Mouse (Mus musculus): ENCODE results near the gene Khdc1a.
"Not testable (repeated sequence)": the region's sequence is repeated elsewhere in the genome, so short reads cannot be mapped to it uniquely, and the experiment has no call there.

Khdc1a gene

GRCm38 (mm10) chr1:21349341-21349740 lies at the start of gene Khdc1a:
Gene Khdc1a (plus strand): TSS chr1:21349641.
- no peak for DNase-seq (ENCODE audit: low read depth in 2 of 2, low spot score in 2 of 2)

DNA sequence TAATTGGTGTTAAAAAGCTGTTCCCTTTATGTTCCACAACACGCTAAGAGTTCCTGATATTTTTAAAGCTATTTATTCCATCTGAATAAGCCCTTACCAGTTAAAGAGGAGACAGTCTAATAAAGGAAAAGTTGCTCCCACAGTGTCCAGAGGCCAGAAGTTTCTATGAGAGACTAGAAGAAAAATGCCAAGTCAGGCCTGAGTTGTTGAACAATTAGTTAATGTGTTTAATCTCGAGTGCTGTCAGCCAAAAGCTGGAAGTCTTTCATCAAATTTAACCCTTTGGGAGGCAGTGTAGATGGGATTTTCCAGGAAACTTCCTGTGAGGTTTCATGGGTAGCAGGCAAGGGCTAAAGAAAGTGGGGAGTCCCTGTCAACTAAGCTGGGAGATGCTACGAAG lies 49.6 kb upstream of the Khdc1a start:
- no peak for DNase-seq (ENCODE audit: low read depth in 2 of 2, low spot score in 2 of 2)

DNA sequence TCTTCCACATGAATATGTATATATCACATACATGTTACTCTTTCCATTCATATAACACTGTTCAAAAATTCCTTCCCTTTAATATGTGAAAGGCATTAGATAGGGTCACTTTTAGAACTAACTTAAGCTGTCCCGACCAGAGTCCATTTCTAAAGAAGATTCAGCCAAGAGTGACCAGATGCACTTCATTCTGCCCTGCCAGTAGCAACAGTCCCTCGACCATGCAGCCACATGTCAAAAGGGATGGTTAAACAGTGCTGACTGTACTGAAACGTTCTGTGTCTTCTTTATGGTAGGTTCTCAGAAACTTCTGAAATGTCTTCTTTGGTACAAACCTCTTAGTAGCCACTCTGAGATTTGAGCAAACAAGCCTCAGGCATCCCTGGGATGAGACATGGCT lies 47.8 kb upstream of the Khdc1a start:
- no peak for DNase-seq (ENCODE audit: low read depth in 2 of 2, low spot score in 2 of 2)

GRCm38 (mm10) chr1:21304174-21304573 lies 45.3 kb upstream of the Khdc1a start:
- DNase-seq (ENCODE audit: low read depth in 2 of 2, low spot score in 2 of 2), result no peak

GRCm38 (mm10) chr1:21304646-21305045 lies 44.8 kb upstream of the Khdc1a start:
- DNase-seq (ENCODE audit: low read depth in 2 of 2, low spot score in 2 of 2), result no peak

DNA sequence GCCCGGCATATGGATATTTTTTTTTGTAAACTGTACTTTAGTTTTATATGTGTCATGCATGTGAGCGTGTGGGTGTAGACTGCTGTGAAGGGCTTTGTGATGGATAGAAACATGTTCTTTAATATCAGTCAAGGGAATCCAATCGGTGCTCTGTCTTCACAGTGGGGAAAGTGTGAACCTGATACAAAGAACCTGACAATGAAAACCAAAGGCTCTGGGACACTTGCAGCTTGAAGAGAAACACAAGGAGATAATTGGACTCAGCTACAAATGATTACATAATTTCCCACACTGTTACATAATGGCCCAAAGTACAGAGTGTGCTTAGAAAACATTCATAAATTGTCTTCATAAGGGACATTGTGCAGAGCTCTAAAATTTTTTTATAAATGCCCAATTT lies 44.0 kb upstream of the Khdc1a start:
- DNase-seq (ENCODE audit: low read depth in 2 of 2, low spot score in 2 of 2), result no peak

GRCm38 (mm10) chr1:21314336-21314735 lies 35.1 kb upstream of the Khdc1a start:
- no peak for DNase-seq (ENCODE audit: low read depth in 2 of 2, low spot score in 2 of 2)

- DNase-seq (ENCODE audit: low read depth in 2 of 2, low spot score in 2 of 2), result no peak
Measured at GRCm38 (mm10) chr1:21315756-21316155, 33.7 kb upstream of the Khdc1a start.

- no peak for DNase-seq (ENCODE audit: low read depth in 2 of 2, low spot score in 2 of 2)
Measured at GRCm38 (mm10) chr1:21316305-21316704, 33.1 kb upstream of the Khdc1a start.

- no peak for DNase-seq (ENCODE audit: low read depth in 2 of 2, low spot score in 2 of 2)
Measured at GRCm38 (mm10) chr1:21318202-21318601, 31.2 kb upstream of the Khdc1a start.

DNA sequence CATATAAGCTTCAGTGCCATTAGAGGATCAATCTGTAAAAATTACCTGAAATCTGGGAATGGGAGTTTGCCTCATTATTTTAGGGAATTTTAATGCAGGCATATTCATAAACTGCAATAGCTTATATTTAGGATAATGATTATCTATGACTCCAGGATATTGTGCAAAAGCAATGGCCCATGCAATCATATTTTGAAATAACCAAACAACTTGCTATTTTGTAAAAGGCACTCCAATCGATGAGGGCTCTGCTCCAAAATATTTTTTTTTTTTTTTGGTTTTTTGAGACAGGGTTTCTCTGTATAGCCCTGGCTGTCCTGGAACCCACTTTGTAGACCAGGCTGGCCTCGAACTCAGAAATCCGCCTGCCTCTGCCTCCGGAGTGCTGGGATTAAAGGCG lies 29.2 kb upstream of the Khdc1a start:
- DNase-seq (ENCODE audit: low read depth in 2 of 2, low spot score in 2 of 2), result not testable (repeated sequence)

- no peak for DNase-seq (ENCODE audit: low read depth in 2 of 2, low spot score in 2 of 2)
Measured at GRCm38 (mm10) chr1:21321656-21322055, 27.8 kb upstream of the Khdc1a start.

DNA sequence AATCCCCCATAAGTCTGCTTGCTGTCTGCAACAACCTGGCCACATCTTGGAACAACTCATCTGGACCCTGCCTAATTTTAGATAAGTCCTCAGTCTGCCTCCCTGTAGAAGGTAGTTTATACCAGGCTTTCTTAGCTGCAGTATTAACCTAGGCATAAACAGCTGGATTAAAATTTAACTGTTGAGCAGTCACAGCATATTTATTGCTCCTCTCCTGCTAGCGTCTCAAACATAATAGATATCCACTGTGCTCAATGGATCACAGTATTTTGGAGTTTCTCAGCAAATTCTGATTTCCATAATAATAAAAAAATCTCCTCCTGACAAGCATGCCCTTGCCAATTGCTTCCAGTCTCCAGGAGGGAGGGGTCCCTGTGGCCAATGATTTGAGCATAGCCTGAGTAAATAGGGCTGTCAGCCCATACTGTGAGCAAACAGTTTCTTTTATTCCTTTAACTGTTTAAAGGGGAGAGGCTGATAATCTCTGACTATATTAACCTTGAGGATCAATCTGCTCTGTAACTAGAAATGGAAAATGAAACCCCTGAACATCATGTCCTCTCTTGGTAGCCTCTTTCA lies 25.4 kb upstream of the Khdc1a start:
- no peak for DNase-seq (ENCODE audit: low read depth in 2 of 2, low spot score in 2 of 2)

GRCm38 (mm10) chr1:21324633-21325032 lies 24.8 kb upstream of the Khdc1a start:
- DNase-seq (ENCODE audit: low read depth in 2 of 2, low spot score in 2 of 2), result no peak

DNA sequence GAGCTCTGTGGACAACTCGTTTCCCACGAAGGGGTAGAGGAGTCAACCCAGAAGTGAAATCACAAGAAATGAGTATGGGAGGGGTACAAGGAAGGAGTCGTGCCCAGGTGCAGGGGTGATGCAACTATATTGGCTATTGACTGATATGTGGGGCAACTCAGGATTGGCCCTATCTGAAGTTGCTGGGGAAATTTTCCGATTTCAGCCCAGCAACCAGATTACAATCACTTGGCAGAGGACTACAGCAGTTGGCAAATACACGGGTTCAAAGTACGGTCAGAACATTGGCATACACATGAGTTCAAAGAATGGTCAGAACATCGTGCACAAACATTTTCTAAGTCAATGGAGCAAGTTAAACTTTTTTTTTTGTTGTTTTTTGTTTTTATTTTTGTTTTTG lies 22.7 kb upstream of the Khdc1a start:
- DNase-seq (ENCODE audit: low read depth in 2 of 2, low spot score in 2 of 2), result no peak

- DNase-seq (ENCODE audit: low read depth in 2 of 2, low spot score in 2 of 2), result not testable (repeated sequence)
Measured at GRCm38 (mm10) chr1:21331161-21331560, 18.3 kb upstream of the Khdc1a start.

DNA sequence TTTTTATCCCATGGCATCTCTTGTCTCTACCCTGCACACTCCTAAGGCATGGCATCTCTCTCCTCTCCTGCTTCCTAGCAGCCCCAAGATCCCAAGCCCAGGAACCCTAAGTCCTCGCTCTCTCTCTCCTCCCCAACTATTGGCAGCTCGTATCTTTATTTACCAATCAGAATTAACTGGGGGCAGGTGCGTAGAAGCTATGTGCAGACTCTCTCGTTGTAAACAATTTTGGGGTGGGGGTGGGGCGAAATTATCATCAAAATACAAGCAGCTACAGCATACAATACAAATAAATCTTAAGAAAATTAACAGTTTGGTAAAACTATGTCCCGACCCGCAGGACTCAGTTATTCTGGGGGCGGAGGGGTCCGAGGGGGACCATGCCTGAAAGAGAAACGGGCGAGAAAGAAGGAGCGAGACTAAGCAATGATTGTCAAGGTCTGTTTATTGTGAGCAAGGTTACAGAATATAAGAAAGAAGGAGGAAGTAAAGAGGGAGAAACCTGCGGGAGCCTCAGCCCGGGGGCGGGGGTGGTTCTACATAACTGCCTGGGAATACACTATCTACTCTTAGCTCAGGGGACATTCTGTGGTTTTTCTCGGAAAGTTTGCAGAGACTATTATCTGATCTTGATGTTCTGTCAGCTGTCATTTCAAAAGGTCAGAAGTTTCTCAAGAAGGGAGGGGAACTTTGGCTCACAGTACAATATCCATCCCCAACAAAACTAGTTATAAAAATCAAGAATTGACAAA lies 16.0 kb upstream of the Khdc1a start:
- no peak for DNase-seq (ENCODE audit: low read depth in 2 of 2, low spot score in 2 of 2)

DNA sequence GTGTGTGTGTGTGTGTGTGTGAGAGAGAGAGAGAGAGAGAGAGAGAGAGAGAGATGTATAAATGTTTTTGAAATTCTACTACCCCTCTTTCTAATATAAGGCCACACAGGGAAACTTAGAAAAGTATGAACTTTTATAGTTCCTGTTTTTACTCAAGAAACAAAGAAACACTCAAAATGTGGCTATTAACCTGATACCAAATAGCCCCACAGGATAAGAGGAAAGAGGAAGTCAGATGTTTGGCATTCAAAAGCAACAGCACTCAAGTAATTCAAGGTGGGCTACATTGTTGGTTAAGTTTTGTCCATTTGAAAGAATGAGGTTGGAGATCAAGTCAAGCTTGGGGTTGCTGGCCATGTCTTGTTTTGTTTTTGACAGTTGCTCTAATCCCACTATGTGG lies 13.6 kb upstream of the Khdc1a start:
- no peak for DNase-seq (ENCODE audit: low read depth in 2 of 2, low spot score in 2 of 2)

DNA sequence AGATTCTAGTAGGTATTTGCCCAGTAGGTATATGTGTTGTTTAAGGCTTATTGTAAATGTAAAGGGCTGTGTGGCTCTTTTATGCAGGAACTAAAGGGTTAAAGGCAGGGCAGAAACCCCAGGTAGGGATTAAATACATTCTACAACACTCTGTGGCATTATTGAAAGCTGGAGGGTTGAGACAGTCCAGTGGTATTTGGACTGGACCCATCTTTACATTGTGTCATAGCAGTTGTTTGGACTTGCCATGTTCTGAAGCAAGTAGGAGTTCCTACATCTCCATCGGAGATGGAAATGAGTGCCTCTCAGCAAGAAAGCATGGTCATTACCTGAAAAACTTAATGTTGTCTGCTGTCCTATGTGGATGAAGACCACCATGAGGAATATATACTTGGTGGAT lies 8.7 kb upstream of the Khdc1a start:
- DNase-seq (ENCODE audit: low read depth in 2 of 2, low spot score in 2 of 2), result no peak

GRCm38 (mm10) chr1:21344253-21344652 lies 5.2 kb upstream of the Khdc1a start:
- peak; percentile 15 to 32 for DNase-seq (ENCODE audit: low read depth in 2 of 2, low spot score in 2 of 2)

DNA sequence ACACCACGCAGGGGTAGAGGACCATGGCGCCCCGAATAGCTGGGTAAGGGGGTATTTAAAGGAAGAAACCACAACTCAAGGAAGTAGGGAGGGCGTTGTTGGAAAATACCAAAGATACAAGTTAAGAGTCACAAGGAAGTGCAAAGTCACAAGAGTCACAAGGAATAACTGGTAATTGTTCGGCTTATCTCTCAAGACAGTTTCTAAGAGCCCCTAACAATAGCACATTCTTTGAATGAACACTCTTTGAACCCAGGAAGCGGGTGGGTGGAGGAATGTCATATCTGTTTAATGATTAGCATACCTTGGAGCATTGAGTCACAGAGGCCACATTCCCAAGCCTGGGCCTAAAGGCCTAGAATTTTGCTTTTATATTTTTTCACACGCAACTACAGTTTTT lies 4.7 kb upstream of the Khdc1a start:
- not testable (repeated sequence) for DNase-seq (ENCODE audit: low read depth in 2 of 2, low spot score in 2 of 2)

GRCm38 (mm10) chr1:21368031-21368430 lies 18.6 kb downstream of the Khdc1a start, which contains the start of gene Khdc1c:
Gene Khdc1c (plus strand): TSS chr1:21368331.
- DNase-seq (ENCODE audit: low read depth in 2 of 2, low spot score in 2 of 2), result not testable (repeated sequence)

DNA sequence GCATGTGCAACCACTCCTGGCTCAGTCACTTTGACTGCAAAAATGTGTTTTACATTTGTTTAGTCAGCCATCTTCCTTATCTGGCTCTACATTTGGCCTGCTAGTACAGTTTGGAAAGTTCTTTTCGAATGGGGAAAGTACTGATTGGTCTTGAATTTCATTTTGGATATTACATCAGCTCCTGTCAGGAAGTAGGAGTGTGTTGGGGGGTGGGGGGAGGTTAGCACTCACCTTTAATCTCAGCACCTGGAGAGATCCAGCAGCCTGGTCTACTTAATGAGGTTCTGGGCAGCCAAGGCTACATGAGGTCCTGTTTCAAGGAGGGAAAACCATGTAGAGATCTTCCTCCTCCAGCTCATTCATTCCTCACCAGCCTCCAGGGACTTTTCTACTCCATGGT lies 33.8 kb downstream of the Khdc1a start, which contains the start of gene Khdc1b:
Gene Khdc1b (plus strand): TSS at position 301 of the 400 bp plus-strand sequence.
- no peak for DNase-seq (ENCODE audit: low read depth in 2 of 2, low spot score in 2 of 2)

Measured in CD8-positive naive resting alpha-beta T cell, adult 2 months (primary cell).